Mouse (Mus musculus): ENCODE data around the gene Gm49661.
A peak's percentile ranks its signal among the peaks of the same experiment; 100 is the strongest.

DNA sequence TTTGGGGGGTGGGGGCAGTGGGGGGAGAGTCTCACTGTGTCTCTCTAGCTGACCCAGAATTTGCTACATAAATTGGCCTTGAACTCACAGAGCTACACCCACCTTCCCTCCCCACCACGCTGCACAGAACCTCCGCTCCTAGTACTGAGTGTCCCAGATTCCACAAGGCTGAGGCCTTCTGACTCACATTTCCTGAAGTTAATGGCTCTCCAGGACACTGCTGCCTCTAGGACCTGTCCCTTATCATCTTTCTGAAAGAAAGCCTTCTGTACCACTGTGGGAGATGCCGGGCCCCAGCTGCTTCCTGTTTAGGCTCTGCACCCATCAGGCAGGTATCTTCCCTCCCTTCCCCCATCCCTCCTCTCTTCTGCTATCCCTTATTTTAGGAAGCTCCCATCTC is 2.6 kb downstream of the Gm49661 start:
- TF ChIP-seq EP300 (IDR thresholded peaks at IDR 0.05) (peak; percentile 53), CTCF (IDR thresholded peaks at IDR 0.05) (no peak)
